Mouse (Mus musculus) kidney, postnatal 0 days (tissue): ENCODE measurements around the gene Tbc1d2b. TPM values are rescaled to one million over a fixed set of nuclear protein-coding genes. Genes with fewer than 3 reads are reported as not detected.

Experiments
- ATAC-seq: fragments of 200-750 bp; cut with Nextera tagmentation; replicated peaks from 2 replicates; pipeline ENCODE4 v1.8.0; 2017; ENCODE audit warnings: low read depth, moderate number of reproducible peaks, moderate TSS enrichment, moderate library complexity; ENCODE audit not compliant: low FRiP score
- DNase-seq: peaks from one replicate; pipeline ENCODE4 v3.0.0-alpha.2; 2016; ENCODE audit warnings: low spot score
- H3K27ac ChIP-seq: fragments of 300-500 bp; sonication (generic); 2 replicates; pipeline ENCODE4 v1.5.1; 2014; ENCODE audit warnings: mild to moderate bottlenecking
- H3K27me3 ChIP-seq: fragments of 300-500 bp; sonication (generic); 2 replicates; pipeline ENCODE4 v1.6.1; 2014; ENCODE audit warnings: low read length, mixed read lengths; ENCODE audit not compliant: insufficient read depth
- H3K36me3 ChIP-seq: fragments of 300-500 bp; sonication (generic); 2 replicates; pipeline ENCODE4 v1.6.1; 2014; ENCODE audit warnings: low read length, mixed read lengths; ENCODE audit not compliant: insufficient read depth
- H3K4me1 ChIP-seq: fragments of 300-500 bp; sonication (generic); replicated peaks from 2 replicates; pipeline ENCODE4 v1.6.1; 2014; ENCODE audit warnings: antibody characterized with exemption, low read length, mixed read lengths; ENCODE audit not compliant: insufficient read depth
- H3K4me2 ChIP-seq: fragments of 300-500 bp; sonication (generic); 2 replicates; pipeline ENCODE4 v1.6.1; 2014; ENCODE audit warnings: mild to moderate bottlenecking, low read length, moderate library complexity, mixed read lengths
- H3K4me3 ChIP-seq: fragments of 300-500 bp; sonication (generic); replicated peaks from 2 replicates; pipeline ENCODE4 v1.5.1; 2014; ENCODE audit warnings: low read depth, low read length
- H3K9ac ChIP-seq: fragments of 300-500 bp; sonication (generic); 2 replicates; pipeline ENCODE4 v1.6.1; 2014; ENCODE audit warnings: low read depth, low read length
- H3K9me3 ChIP-seq: fragments of 300-500 bp; sonication (generic); replicated peaks from 2 replicates; pipeline ENCODE4 v1.6.1; 2016; ENCODE audit warnings: low read length, inconsistent platforms, mixed read lengths
- CTCF ChIP-seq: IDR thresholded peaks from 2 replicates; pipeline ENCODE4 v1.5.1; 2016; ENCODE audit warnings: antibody characterized with exemption, low read depth, mild to moderate bottlenecking, moderate library complexity
- WGBS: fragments of 180-500 bp; shearing (Covaris S2); extraction: QIAGEN DNeasy Blood & Tissue Kit; methylation state at CpG from one replicate; pipeline ENCODE4 v1.1.7; 2014; 5-methylcytosine and 5-hydroxymethylcytosine counted together
- polyA plus RNA-seq: library from polyadenylated mRNA; unstranded; fragments of >200 nt; fragmentation: Nextera tagmentation; extraction: Ambion mirVana; gene quantifications from 2 replicates; pipeline ENCODE4 v1.2.1, GENCODE M21; 2015

Gene Tbc1d2b
- polyA plus RNA-seq, 1 experiment from 2014 or later, result 8.4 TPM

DNA sequence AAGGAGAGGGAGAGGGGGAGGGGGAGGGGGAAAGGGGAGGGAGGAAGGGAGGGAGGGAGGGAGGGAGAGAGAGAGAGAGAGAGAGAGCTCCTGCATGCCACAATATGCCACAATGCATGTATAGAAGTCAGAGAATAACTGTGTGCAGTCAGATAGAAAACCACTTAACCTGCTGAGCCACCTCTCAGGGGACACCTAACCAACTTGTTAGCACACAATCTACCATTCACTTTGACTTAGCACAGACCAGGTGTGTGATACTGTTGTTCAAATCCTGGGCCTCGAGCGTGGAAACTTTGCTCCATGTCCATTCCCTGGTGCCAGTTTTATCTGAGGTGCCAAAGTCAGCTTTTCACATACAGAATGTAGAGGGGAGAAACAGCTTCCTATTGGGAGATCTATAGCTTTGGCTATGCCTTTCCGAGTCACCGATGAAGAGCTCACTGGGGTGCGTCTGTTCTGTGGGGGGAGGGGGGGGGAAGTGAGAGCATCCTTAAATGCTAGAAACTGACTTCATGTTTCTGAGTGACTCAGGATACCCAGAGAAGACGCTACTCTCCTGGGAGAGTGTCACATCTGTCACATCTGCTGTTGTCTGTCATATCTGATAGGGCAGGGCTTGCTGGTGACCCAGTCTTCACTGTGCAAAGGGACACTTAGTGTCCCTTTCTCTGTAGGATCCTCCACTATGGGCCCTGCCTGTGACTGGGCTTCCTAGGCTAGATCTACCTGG is 88.8 kb downstream of the Tbc1d2b start:
- Histone ChIP-seq H3K4me3 (no peak overlapping the region), H3K9me3 (no peaks in the 10 kb centered on the region), H3K36me3 (peaks cover 12% of the 10 kb centered on the region; the same call in 1 of the 2 replicates), H3K4me1 (no peaks in the 10 kb centered on the region), H3K9ac (no peak overlapping the region), H3K27ac (no peak overlapping the region), H3K27me3 (no peaks in the 10 kb centered on the region), H3K4me2 (no peak overlapping the region)
- WGBS, result 71% methylated on average over 6 of the region's 6 CpGs
- ATAC-seq, result no peak
- no peak for DNase-seq
- no peak for TF ChIP-seq CTCF

DNA sequence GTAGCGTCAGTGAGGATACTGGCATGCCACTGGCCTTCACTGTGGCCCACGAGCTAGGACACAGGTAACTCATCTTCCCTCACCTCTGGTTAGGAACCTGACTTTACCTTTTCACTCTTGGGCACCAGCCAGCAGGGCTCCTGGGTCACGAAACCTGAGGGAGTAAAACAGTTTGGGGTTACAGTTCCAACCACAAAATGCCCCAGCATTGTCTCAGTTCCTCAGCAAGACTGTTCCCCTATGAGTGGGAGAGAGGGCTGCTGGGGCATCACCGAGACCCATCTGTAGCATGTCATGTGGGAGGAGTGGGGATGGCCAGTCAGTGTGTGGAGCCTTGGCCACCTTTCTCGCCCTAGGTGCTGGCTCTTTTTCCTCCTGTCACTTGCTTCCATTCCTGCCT is 91.2 kb downstream of the Tbc1d2b start:
- Histone ChIP-seq H3K27me3 (no peaks in the 10 kb centered on the region), H3K36me3 (peaks cover 13% of the 10 kb centered on the region; the same call in 1 of the 2 replicates), H3K4me1 (no peaks in the 10 kb centered on the region), H3K27ac (no peak overlapping the region), H3K9me3 (no peaks in the 10 kb centered on the region), H3K4me3 (no peak overlapping the region), H3K4me2 (no peak overlapping the region), H3K9ac (no peak overlapping the region)
- no peak for DNase-seq
- 71% methylated on average over 5 of the region's 5 CpGs for WGBS
- no peak for TF ChIP-seq CTCF
- no peak for ATAC-seq

DNA sequence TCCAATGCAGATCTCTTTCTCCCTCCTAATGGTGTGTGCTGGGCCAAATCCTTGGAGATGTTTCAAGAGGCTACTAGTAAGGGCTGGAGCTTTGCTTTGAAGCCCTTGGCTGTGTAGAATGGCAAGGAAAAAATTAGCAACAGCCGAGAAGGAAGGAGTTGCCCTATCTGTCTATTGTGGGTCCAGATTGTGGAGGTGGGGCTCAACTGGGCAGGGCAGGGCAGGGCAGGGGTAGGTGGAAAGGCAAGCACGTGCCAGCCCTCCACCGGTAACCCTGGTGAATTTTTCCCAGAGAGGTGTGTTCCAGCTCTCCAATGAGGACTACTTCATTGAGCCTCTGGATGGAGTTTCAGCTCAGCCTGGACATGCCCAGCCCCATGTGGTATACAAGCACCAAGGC is 97.3 kb downstream of the Tbc1d2b start:
- Histone ChIP-seq H3K4me1 (no peaks in the 10 kb centered on the region), H3K9ac (no peak overlapping the region), H3K4me3 (no peak overlapping the region), H3K27ac (no peak overlapping the region), H3K9me3 (no peaks in the 10 kb centered on the region), H3K27me3 (no peaks in the 10 kb centered on the region), H3K36me3 (peaks cover 9% of the 10 kb centered on the region; the same call in 1 of the 2 replicates), H3K4me2 (no peak overlapping the region)
- no peak for TF ChIP-seq CTCF
- DNase-seq (no peak), ATAC-seq (no peak)
- WGBS, result 87% methylated on average over 3 of the region's 3 CpGs

DNA sequence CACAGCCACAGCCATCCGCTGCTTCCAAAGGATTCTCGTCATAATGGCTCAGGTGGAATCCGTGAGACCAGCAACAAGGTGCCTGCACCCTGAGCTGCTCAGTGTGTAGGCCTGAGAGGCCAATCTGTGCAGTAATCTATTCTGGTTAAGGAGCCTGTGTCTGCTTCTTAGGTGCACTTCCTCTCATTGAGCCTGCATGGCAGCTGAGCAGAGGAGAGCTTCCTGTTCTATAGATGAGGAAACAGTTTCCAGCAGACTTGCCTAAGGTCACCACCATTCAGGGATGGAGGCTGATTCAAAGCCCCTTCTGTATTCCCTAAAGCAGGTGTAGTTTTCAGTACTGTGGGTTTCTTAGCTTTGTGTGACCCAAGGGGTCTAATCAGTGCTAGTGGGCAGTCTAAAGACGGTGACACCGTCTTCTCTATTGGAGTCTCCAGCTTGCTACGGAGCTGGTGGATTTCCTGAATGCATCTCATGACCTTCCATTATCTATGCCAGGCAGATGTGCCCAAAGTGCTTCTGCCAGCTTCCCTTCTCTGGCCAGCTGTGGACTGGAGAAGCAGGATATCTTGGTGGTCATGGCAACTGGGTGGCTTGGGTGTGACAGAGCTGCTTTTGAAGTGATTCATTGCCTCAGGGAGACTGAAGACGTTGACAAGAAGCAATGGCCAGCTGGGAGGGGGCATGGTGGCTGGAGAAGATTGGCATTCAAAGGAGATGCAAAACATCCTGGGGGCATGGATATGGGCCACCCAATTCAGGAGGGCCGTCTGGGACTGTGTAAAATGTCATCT is 97.9 kb downstream of the Tbc1d2b start:
- Histone ChIP-seq H3K4me1 (no peaks in the 10 kb centered on the region), H3K27me3 (no peaks in the 10 kb centered on the region), H3K9ac (no peak overlapping the region), H3K36me3 (peaks cover 7% of the 10 kb centered on the region; the same call in 1 of the 2 replicates), H3K9me3 (no peaks in the 10 kb centered on the region), H3K4me3 (no peak overlapping the region), H3K27ac (no peak overlapping the region), H3K4me2 (no peak overlapping the region)
- DNase-seq (no peak), ATAC-seq (no peak)
- 74% methylated on average over 8 of the region's 8 CpGs for WGBS
- TF ChIP-seq CTCF, result no peak

DNA sequence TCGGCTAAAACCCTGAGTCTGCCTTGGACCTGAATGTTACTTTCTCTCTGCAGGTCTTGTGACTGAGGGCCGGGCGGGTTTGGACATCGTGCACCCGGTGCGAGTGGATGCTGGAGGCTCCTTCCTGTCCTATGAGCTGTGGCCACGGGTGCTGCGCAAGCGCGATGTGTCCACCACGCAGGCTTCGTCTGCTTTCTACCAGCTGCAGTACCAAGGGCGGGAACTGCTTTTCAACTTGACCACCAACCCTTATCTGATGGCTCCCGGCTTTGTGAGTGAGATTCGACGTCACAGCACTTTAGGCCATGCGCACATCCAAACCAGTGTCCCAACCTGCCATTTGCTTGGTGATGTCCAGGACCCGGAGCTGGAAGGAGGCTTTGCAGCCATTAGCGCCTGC is 99.2 kb downstream of the Tbc1d2b start:
- Histone ChIP-seq H3K36me3 (0 out of 2 replicates have a peak, but pooled peaks cover 4% of the 10 kb centered on the region), H3K4me1 (no peaks in the 10 kb centered on the region), H3K9ac (no peak overlapping the region), H3K27ac (no peak overlapping the region), H3K9me3 (no peaks in the 10 kb centered on the region), H3K4me2 (no peak overlapping the region), H3K27me3 (no peaks in the 10 kb centered on the region), H3K4me3 (no peak overlapping the region)
- ATAC-seq (no peak), DNase-seq (no peak)
- 97% methylated on average over 19 of the region's 19 CpGs for WGBS
- TF ChIP-seq CTCF, result no peak

DNA sequence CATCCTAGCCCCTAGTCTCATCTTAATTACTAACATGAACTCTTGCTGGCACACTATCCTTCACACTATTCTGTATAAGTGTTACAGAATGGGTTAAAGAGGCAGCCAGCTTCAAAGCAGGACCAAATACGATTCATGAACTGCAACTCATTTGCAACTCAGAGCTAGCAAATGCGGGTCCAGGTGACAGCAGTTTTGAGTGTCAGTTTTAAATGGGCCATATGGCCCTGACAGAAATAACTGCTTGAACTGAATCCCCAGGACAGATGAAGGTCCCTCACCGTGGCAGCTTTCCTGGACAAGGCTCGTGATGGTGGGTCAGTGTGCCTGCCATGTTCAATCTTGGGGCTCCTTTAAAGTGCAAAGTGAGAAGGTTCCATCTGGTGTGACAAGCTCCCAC is 100.6 kb downstream of the Tbc1d2b start:
- no peak overlapping the region for H3K4me2 ChIP-seq
- H3K27ac ChIP-seq, result no peak overlapping the region
- H3K27me3 ChIP-seq, result no peaks in the 10 kb centered on the region
- WGBS, result 52% methylated on average over 4 of the region's 4 CpGs
- no peaks in the 10 kb centered on the region for H3K4me1 ChIP-seq
- no peak for DNase-seq
- no peak overlapping the region for H3K9ac ChIP-seq
- 0 out of 2 replicates have a peak, but pooled peaks cover 4% of the 10 kb centered on the region for H3K36me3 ChIP-seq
- no peaks in the 10 kb centered on the region for H3K9me3 ChIP-seq
- no peak overlapping the region for H3K4me3 ChIP-seq
- no peak for ATAC-seq
- TF ChIP-seq CTCF, result no peak
